Mouse (Mus musculus) limb, embryonic 10.5 days (tissue): ENCODE measurements around the gene Gucy2c. TPM values are rescaled to one million over a fixed set of nuclear protein-coding genes. Genes with fewer than 3 reads are reported as not detected.

Experiments
- microRNA-seq: library from miRNA; unstranded; fragments of <30 nt; microRNA quantifications from one replicate; pipeline ENCODE4, GENCODE M21; 2017
- polyA plus RNA-seq: library from polyadenylated mRNA; unstranded; fragments of >200 nt; fragmentation: Nextera tagmentation; extraction: Ambion mirVana; gene quantifications from 2 replicates; pipeline ENCODE4 v1.2.1, GENCODE M21; 2016

Gene Gucy2c
- polyA plus RNA-seq, 1 experiment from 2014 or later: 0.16 TPM

Small RNAs within 50 kb of the gene (microRNA-seq; reads per million reads assigned to microRNA genes)
- not detected for gene Gm44364

Other genes with a start within 250 kb of the Gucy2c start
- gene Plbd1, start 119.8 kb downstream of the Gucy2c start, polyA plus RNA-seq: 0.63 and 1.4 TPM in 2 replicates
- 0.65 and 0.68 TPM in 2 replicates for gene Hist4h4, start 22.6 kb upstream of the Gucy2c start, polyA plus RNA-seq
- gene H2afj, start 26.5 kb upstream of the Gucy2c start, polyA plus RNA-seq: 74.8 and 75.6 TPM in 2 replicates
- gene BC049715, start 45.9 kb upstream of the Gucy2c start, polyA plus RNA-seq: 1.3 and 1.4 TPM in 2 replicates
- gene Wbp11, start 46.5 kb upstream of the Gucy2c start, polyA plus RNA-seq: 164 and 168 TPM in 2 replicates
- not detected in 2 replicates for gene Smco3, start 53.7 kb upstream of the Gucy2c start, polyA plus RNA-seq
- 1.8 and 2.4 TPM in 2 replicates for gene Art4, start 76.0 kb upstream of the Gucy2c start, polyA plus RNA-seq
- 1.2 and 3.2 TPM in 2 replicates for gene Mgp, start 94.1 kb upstream of the Gucy2c start, polyA plus RNA-seq
- gene Erp27, start 140.4 kb upstream of the Gucy2c start, polyA plus RNA-seq: 0.15 TPM in 1 of 2 replicates, not detected in the other
- gene Pde6h, start 142.1 kb upstream of the Gucy2c start, polyA plus RNA-seq: not detected in 2 replicates
- 30.2 and 32.5 TPM in 2 replicates for gene Arhgdib, start 160.1 kb upstream of the Gucy2c start, polyA plus RNA-seq